Mouse (Mus musculus) gastrocnemius, postnatal 25 days (tissue): ENCODE results near the gene Atg5. TPM values are rescaled to one million over a fixed set of nuclear protein-coding genes. Genes with fewer than 3 reads are reported as not detected.

Experiments used
- DNase-seq: peaks from one replicate; pipeline ENCODE4 v3.0.0; 2022
- microRNA-seq, 2 experiments: library from miRNA; unstranded; fragments of <30 nt; microRNA quantifications; one replicate each; pipeline ENCODE4 v1.2.0; 2021; ENCODE audit warnings: borderline replicate concordance in 2 of 2
- total RNA-seq, 2 experiments: library from RNA; stranded (reverse); gene quantifications; 1 replicate in 1 of 2; 2 replicates in 1 of 2; pipeline ENCODE4 v1.2.3; 2021

The Atg5 gene
- total RNA-seq, 2 experiments from 2014 or later, result 9.7 to 10.9 TPM

GRCm38 (mm10) chr10:44390286-44390685 lies 122.1 kb downstream of the Atg5 start:
- DNase-seq, result no peak

- no peak for DNase-seq
Measured at GRCm38 (mm10) chr10:44391509-44392290, 123.5 kb downstream of the Atg5 start.

GRCm38 (mm10) chr10:44392855-44393254 lies 124.7 kb downstream of the Atg5 start:
- DNase-seq, result no peak

GRCm38 (mm10) chr10:44400119-44400518 lies 132.0 kb downstream of the Atg5 start:
- no peak for DNase-seq

- DNase-seq, result no peak
Measured at GRCm38 (mm10) chr10:44400602-44401001, 132.4 kb downstream of the Atg5 start.

GRCm38 (mm10) chr10:44401600-44401999 lies 133.4 kb downstream of the Atg5 start:
- no peak for DNase-seq

GRCm38 (mm10) chr10:44403415-44403814 lies 135.3 kb downstream of the Atg5 start:
- DNase-seq, result no peak

- no peak for DNase-seq
Measured at GRCm38 (mm10) chr10:44409054-44409453, 140.9 kb downstream of the Atg5 start.

GRCm38 (mm10) chr10:44409958-44410357 lies 141.8 kb downstream of the Atg5 start:
- DNase-seq, result no peak

Small RNA genes lying within 50 kb of the gene (microRNA-seq; reads per million reads assigned to microRNA genes)
- 0 to 1.1 reads per million in 2 experiments for gene Mir1929

Other genes starting within 250 kb of the Atg5 start
- gene Crybg1, start 119.5 kb upstream of the Atg5 start, total RNA-seq, result 1 to 10 TPM; 1.2 to 1.3 TPM